Mouse (Mus musculus) liver, embryonic 14.5 days (tissue): Measurements from ENCODE around the gene Sclt1. TPM values are rescaled to one million over a fixed set of nuclear protein-coding genes. Genes with fewer than 3 reads are reported as not detected.

Experiments used
- ATAC-seq: fragments of 200-750 bp; cut with Nextera tagmentation; 2 replicates; pipeline ENCODE4 v1.8.0; 2017; ENCODE audit warnings: moderate number of reproducible peaks, mild to moderate bottlenecking, moderate library complexity; ENCODE audit not compliant: insufficient read depth
- DNase-seq, 3 experiments: peaks; one replicate each; pipeline ENCODE4 v3.0.0-alpha.2; 2012 to 2013; ENCODE audit warnings: low read depth in 3 of 3, low spot score in 3 of 3
- H3K27ac ChIP-seq: fragments of 300-500 bp; sonication (generic); 2 replicates; pipeline ENCODE4 v1.5.1; 2014; ENCODE audit warnings: moderate library complexity, mild to moderate bottlenecking, control low read depth, inconsistent platforms
- H3K27me3 ChIP-seq: fragments of 300-500 bp; sonication (generic); 2 replicates; pipeline ENCODE4 v1.6.1; 2014; ENCODE audit warnings: mild to moderate bottlenecking, low read length, moderate library complexity; ENCODE audit not compliant: control insufficient read depth, insufficient read depth
- H3K36me3 ChIP-seq: fragments of 300-500 bp; sonication (generic); replicated peaks from 2 replicates; pipeline ENCODE4 v1.6.1; 2014; ENCODE audit warnings: low read depth; ENCODE audit not compliant: control insufficient read depth, insufficient read depth
- H3K4me1 ChIP-seq, 2 experiments: fragments of 200-500 bp in 1 of 2; fragments of 300-500 bp in 1 of 2; sonication (generic) in 1 of 2; replicated peaks; 2 replicates each; pipeline ENCODE4 v1.6.1; 2012 to 2014; ENCODE audit warnings: antibody characterized with exemption in 1 of 2, inconsistent platforms in 1 of 2, low read length in 1 of 2; ENCODE audit not compliant: control insufficient read depth in 2 of 2, insufficient read depth in 2 of 2
- H3K4me2 ChIP-seq: fragments of 300-500 bp; sonication (generic); 2 replicates; pipeline ENCODE4 v1.6.1; 2014; ENCODE audit warnings: low read depth, mild to moderate bottlenecking, control low read depth, moderate library complexity
- H3K4me3 ChIP-seq, 2 experiments: fragments of 200-500 bp in 1 of 2; fragments of 300-500 bp in 1 of 2; sonication (generic) in 1 of 2; 2 replicates each; pipeline ENCODE4 v1.5.1; 2012 to 2014; ENCODE audit warnings: low read depth in 2 of 2, low read length in 2 of 2, mild to moderate bottlenecking in 2 of 2, control low read depth in 1 of 2, inconsistent platforms in 1 of 2, moderate library complexity in 1 of 2; ENCODE audit not compliant: insufficient read depth in 1 of 2
- H3K9ac ChIP-seq: fragments of 300-500 bp; sonication (generic); replicated peaks from 2 replicates; pipeline ENCODE4 v1.6.1; 2014; ENCODE audit warnings: mild to moderate bottlenecking, control low read depth, moderate library complexity
- H3K9me3 ChIP-seq: fragments of 300-500 bp; sonication (generic); 2 replicates; pipeline ENCODE4 v1.6.1; 2016; ENCODE audit warnings: low read length, mixed read lengths; ENCODE audit not compliant: control insufficient read depth
- CTCF ChIP-seq: IDR thresholded peaks from 2 replicates; pipeline ENCODE4 v1.5.1; 2016; ENCODE audit warnings: antibody characterized with exemption, low read depth, control low read depth
- EP300 ChIP-seq: IDR thresholded peaks from 2 replicates; pipeline ENCODE4 v1.6.1; 2016; ENCODE audit warnings: antibody characterized with exemption, low read depth
- WGBS: fragments of 180-500 bp; shearing (Covaris S2); extraction: QIAGEN DNeasy Blood & Tissue Kit; methylation state at CpG from one replicate; pipeline ENCODE4 v1.1.7; 2014; ENCODE audit not compliant: insufficient replicate concordance; 5-methylcytosine and 5-hydroxymethylcytosine counted together
- polyA plus RNA-seq, 2 experiments: library from polyadenylated mRNA; depleted of rRNA in 1 of 2; stranded (reverse) in 1 of 2; unstranded in 1 of 2; fragments of >200 nt; fragmentation: Nextera tagmentation in 1 of 2; extraction: Ambion mirVana in 1 of 2; gene quantifications; 2 replicates each; pipeline versions ENCODE4 v1.2.1 to v1.2.3; 2012 to 2014

Gene Sclt1
- polyA plus RNA-seq, 2 experiments, result 3.0 to 6.0 TPM

GRCm38 (mm10) chr3:41598412-41598811, 143.9 kb downstream of the Sclt1 start:
- TF ChIP-seq EP300 (no peak), CTCF (no peak)
- Histone ChIP-seq H3K36me3 (peaks cover 52% of the 10 kb centered on the region), H3K27ac (no peak overlapping the region), H3K9ac (no peak overlapping the region), H3K4me3 (no peak overlapping the region), H3K9me3 (no peaks in the 10 kb centered on the region), H3K27me3 (no peaks in the 10 kb centered on the region), H3K4me1 (no peaks in the 10 kb centered on the region; a peak in 1 of 4 replicates), H3K4me2 (no peak overlapping the region)
- no peak for ATAC-seq
- no peak for DNase-seq
- 86% methylated on average over 9 of the region's 9 CpGs for WGBS

- no peak overlapping the region for H3K27ac ChIP-seq
- no peaks in the 10 kb centered on the region for H3K27me3 ChIP-seq
- no peaks in the 10 kb centered on the region for H3K9me3 ChIP-seq
- 62% methylated on average over 8 of the region's 8 CpGs for WGBS
- no peak overlapping the region for H3K9ac ChIP-seq
- no peak for DNase-seq
- H3K4me3 ChIP-seq, result no peak overlapping the region
- H3K4me1 ChIP-seq, result no peaks in the 10 kb centered on the region; a peak in 1 of 4 replicates
- peaks cover 60% of the 10 kb centered on the region for H3K36me3 ChIP-seq
- H3K4me2 ChIP-seq, result no peak overlapping the region
- peak; percentile 51; the same call in 1 of the 2 replicates for ATAC-seq
- TF ChIP-seq EP300 (no peak), CTCF (no peak)
These were observed 145.3 kb downstream of the Sclt1 start for GRCm38 (mm10) chr3:41597036-41597435.

- H3K9ac ChIP-seq, result no peak overlapping the region
- H3K36me3 ChIP-seq, result peaks cover 64% of the 10 kb centered on the region
- no peaks in the 10 kb centered on the region; a peak in 1 of 4 replicates for H3K4me1 ChIP-seq
- H3K27ac ChIP-seq, result no peak overlapping the region
- DNase-seq (no peak), ATAC-seq (no peak)
- 88% methylated on average over 4 of the region's 4 CpGs for WGBS
- H3K9me3 ChIP-seq, result no peaks in the 10 kb centered on the region
- H3K27me3 ChIP-seq, result no peaks in the 10 kb centered on the region
- TF ChIP-seq CTCF, result no peak
- no peak for TF ChIP-seq EP300
- no peak overlapping the region for H3K4me2 ChIP-seq
- H3K4me3 ChIP-seq, result no peak overlapping the region
These were observed 147.3 kb downstream of the Sclt1 start for GRCm38 (mm10) chr3:41595010-41595409.

GRCm38 (mm10) chr3:41594097-41594879, 148.0 kb downstream of the Sclt1 start:
- no peaks in the 10 kb centered on the region; a peak in 1 of 4 replicates for H3K4me1 ChIP-seq
- ATAC-seq (no peak), DNase-seq (no peak)
- WGBS, result 78% methylated on average over 9 of the region's 9 CpGs
- peaks cover 59% of the 10 kb centered on the region for H3K36me3 ChIP-seq
- no peaks in the 10 kb centered on the region for H3K27me3 ChIP-seq
- TF ChIP-seq EP300 (no peak), CTCF (no peak)
- no peak overlapping the region for H3K9ac ChIP-seq
- no peaks in the 10 kb centered on the region for H3K9me3 ChIP-seq
- H3K27ac ChIP-seq, result no peak overlapping the region
- no peak overlapping the region for H3K4me2 ChIP-seq
- no peak overlapping the region for H3K4me3 ChIP-seq

GRCm38 (mm10) chr3:41592805-41593204, 149.5 kb downstream of the Sclt1 start:
- Histone ChIP-seq H3K9me3 (no peaks in the 10 kb centered on the region), H3K27me3 (no peaks in the 10 kb centered on the region), H3K27ac (no peak overlapping the region), H3K4me2 (no peak overlapping the region), H3K36me3 (peaks cover 48% of the 10 kb centered on the region), H3K9ac (no peak overlapping the region), H3K4me3 (no peak overlapping the region), H3K4me1 (peaks cover 0 to 4% of the 10 kb centered on the region in 2 experiments; a peak in 1 of 4 replicates)
- no peak for ATAC-seq
- 52% methylated on average over 7 of the region's 7 CpGs for WGBS
- no peak for DNase-seq
- no peak for TF ChIP-seq EP300
- no peak for TF ChIP-seq CTCF
